Mouse (Mus musculus) R1 (cell line): ENCODE measurements around the gene Itk.

Source experiments
- DNase-seq: peaks from one replicate; pipeline ENCODE4 v3.0.0-alpha.2; 2018; ENCODE audit warnings: low read depth, low spot score

The Itk gene

DNA sequence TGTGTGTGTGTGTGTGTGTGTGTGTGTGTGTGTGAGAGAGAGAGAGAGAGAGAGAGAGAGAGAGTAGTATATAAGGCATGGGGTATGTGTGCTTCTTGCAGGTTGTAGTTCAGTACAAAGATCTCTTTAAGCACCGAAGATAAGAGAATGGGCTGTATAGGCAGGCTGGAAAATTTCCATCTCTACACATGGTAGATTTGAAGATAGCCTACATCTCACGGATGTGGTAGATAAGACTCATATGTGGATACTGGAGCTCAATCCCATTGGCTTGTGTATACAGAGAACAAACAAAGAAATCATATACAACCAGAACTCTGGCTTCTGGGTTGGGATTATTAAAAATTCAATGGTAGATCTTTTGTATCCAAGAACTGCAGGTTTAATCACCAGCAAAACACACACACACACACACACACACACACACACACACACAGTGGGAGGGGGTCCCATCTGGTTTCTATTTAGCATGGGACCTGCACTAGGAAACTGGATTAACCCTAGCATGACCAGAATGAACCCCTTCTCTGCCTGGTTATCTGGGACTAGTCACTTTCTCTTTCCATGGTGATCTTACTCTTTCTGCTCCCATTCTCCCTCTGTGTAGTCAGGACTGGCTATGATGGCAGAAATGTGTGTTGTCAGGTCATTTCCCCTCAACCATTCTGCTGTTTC, 28.2 kb downstream of the Itk start:
- no peak for DNase-seq

GRCm38 (mm10) chr11:46358369-46358768, 30.9 kb downstream of the Itk start:
- DNase-seq = no peak

DNA sequence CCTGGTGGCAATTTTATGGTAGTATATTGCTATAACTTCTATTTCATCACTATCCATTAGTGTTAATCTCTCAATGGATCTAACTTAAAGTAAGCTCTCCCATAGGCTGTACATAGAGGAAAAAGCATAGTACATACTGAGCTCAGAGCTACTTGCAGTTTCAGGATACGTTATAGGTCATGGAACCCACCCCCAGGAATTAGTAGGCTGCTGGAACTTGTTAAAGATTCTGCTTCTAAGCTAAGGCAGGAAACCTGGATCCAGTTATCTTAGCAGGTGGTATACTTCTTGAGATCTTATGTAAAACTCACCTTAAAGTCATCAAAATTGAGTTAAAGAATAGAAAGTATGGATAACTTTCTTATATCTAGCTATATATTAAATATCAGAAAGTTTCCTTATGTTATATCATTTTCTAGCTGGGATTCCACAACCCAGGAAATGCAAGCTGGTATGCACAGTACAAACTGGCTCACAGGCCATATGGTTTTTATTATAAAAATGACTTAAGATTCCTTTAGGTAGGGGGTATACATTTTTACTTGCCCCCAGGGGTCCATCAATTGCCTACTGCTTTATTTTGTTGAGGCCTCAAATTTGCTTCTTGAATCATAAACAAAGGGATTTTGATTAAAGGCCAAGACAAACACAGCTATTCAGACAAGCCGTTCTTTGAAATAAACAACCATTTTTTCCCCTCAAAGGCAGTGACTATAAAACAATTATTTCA, 39.5 kb downstream of the Itk start:
- no peak for DNase-seq

DNA sequence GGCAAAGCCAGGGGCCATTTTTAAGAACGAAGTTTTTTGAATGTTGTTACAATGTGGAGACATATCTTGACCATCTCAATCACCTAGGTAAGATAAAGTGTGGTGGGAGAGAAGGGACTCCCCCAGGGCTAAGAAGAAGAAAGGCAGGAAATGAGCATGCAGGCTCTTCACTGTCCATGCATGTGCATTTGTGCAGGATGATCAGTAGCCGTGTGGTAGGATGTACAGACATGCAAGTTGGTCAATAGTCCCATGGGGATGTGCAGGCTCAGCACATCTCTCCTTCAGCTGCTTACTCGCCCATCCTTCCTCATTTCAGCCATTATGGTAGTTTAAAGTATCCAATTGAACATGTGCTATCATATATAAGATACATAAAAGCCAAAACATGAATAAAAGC, 40.9 kb downstream of the Itk start:
- DNase-seq = no peak

DNA sequence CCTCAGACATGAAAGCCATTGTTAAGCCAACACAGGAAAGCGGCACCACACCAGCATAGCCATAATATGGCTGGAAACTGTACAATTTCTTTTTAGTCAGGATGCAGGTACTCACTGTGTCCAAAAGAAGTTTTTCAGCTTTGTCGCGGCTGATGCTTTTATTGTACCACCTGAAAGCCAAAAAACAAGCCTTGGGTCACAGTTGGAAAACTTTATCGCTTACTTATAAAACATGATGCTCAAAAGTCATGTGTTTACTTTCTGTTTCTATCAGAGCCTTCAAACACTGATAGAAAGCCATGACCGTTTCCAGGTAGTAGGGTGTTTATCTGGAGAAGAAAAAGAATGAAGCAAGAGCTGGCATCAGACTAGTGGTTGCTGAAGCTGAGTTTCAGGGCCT, 41.6 kb downstream of the Itk start:
- DNase-seq = no peak

- DNase-seq = no peak
These were observed 45.3 kb downstream of the Itk start for GRCm38 (mm10) chr11:46343886-46344546.

GRCm38 (mm10) chr11:46341960-46342359, 47.4 kb downstream of the Itk start:
- DNase-seq = no peak

DNA sequence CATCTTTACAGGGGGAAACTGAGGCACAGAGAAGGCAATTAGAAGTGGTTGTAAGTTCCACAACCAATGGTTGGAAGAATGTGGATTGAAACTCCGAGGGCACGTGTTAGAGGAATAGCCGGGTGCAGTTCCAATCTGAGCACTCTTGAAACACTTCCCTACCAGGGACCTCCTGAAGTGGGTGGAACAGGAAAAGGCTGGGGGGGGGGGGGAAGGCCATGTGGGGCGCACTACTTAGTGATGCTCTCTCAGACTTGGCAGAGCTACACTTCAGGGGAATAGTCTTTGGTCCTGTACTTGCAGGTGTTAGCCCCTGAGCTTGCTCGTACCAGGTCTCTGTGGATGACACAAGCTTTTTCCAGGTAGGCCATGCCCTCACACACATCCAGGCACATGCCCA, 53.3 kb downstream of the Itk start:
- no peak for DNase-seq

- DNase-seq = no peak
These were observed 57.1 kb downstream of the Itk start for GRCm38 (mm10) chr11:46332217-46332616.

GRCm38 (mm10) chr11:46326271-46327015, 62.9 kb downstream of the Itk start:
- no peak for DNase-seq

DNA sequence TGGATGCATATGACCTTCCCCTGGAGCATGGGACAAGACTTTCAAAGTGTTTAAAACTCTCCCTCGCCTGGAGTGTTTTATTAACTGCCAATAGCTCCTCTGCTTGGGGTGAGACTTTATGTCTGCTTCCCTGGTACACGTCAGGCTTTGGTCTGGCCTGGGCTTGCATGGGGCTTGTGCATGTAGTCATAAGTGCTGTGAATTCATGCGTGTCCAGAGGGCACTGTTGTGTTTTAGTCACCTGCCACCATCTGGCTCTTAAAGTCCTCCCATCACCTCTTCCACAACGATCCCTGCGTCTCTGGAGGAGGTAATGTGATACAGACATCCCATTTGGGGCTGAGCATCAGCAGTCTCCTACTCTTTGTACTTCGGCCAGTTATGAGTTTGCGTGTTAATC, 67.8 kb downstream of the Itk start:
- no peak for DNase-seq

DNA sequence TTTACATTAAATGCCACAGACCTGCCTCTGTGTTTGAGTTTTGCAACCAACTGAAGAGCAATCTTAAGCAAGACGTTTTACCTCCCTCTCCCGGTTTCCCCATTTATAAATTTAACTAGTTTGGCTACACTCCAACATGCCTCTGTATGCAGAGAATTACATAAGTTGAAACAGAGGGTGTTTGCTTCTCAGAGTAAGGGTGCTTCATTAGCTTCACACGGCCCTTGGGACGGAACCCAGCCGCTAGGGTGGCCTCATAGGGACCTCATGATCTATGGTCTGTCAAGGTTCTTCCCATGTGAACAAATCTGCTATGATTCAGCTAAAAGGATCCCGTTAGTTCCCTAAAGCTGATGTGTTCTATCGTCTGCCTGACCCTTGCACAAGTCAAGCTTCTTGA, 74.8 kb downstream of the Itk start:
- no peak for DNase-seq

GRCm38 (mm10) chr11:46313851-46314250, 75.5 kb downstream of the Itk start:
- DNase-seq = no peak

DNA sequence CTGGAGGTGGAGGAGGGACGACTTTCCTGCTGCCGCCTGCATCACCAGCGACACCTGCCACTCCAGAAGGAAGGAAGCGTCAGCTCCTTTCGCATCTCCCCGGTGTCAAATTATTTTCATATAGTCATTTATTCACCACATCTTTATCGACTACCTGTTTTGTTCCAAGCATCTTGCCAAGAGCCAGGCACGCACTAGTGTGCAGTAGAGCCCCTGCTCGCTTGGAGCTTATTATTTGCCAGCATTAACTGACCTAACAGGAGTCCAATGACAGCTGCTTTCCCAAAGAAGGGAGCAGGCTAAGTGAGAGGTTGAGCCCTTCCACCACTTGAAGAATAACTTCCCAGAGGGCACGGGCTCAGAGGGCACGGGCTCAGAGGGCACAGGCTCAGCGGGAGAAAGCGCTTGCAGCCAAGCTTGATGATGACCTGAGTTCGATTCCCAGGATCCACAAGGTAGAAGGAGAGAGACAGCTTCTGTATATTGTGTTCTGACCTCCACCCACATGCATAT, 76.7 kb downstream of the Itk start, which contains the start of gene Cyfip2:
Cyfip2 (minus strand) TSS at position 337 of the 513 bp plus-strand sequence.
- no peak for DNase-seq

GRCm38 (mm10) chr11:46311703-46312522, 77.4 kb downstream of the Itk start:
- peak; percentile 70 for DNase-seq

- no peak for DNase-seq
These were observed 78.1 kb downstream of the Itk start for GRCm38 (mm10) chr11:46311181-46311702.

DNA sequence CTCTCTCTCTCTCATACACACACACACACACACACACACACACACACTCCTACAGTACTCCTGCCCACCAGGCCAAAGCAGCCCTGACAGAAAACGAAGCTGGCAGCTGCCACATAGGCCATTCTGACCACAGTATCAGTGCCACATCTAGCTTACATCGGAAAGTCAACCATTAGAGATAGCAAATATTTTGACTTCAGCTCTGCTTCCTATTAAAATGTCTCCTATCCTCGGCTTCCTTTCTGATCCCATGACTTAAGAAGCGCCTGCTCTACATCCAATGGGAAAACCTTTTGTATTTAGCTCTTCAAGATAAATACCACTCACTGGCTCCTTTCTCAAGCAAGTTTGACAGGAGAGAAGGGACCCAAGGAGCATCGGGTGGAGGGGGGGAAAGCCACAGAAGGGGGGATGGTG, 78.7 kb downstream of the Itk start:
- DNase-seq = no peak

- DNase-seq = no peak
These were observed 79.3 kb downstream of the Itk start for GRCm38 (mm10) chr11:46309808-46310555.

GRCm38 (mm10) chr11:46309111-46309741, 80.1 kb downstream of the Itk start:
- DNase-seq = no peak
